ENCODE assay signal across 12 mouse cellular contexts in the genomic region with DNA sequence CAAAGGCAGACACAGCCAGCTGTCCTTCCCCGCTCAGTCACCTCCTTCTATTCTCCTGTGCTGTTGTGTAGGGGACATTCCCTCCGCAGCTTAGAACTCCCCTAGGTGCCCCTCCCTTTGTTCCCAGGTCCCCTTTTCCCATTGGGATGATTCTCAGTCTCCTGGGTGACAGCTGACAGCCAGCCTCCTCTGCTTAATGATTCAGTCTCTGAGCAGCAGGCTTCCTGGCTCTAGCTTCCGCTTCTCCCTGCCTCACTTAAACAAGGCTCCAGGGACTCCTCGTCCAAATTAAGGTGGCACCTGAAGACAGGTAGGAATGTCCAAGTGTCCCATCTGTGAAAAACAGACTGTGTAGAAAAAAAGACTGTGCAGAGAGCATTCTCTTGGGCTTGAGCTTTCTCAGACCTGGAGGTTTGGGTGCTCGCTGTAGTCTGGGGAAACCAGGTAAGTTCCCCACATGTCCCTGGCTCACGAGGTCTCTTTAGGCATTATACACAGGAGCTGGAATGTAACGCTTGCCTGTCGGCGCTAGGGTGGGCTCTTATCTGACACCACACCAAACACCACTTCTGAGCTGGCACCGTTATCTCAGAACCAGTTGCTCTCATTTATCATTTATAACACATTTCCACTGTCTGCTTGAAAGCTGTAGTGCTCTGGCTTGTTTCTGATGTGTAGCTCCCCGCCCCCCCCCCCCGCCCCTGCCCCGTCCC. TPM values are rescaled to one million over a fixed set of nuclear protein-coding genes. Genes with fewer than 3 reads are reported as not detected.
DNase-seq lines count a peak whose midpoint lies in the region; ATAC-seq and TF ChIP-seq lines count a peak whose summit lies in the region.
"Had no signal": no experiment of that assay in that cellular context is flagged by ENCODE, and none has a peak within 500 bp of the region (broad histone marks: within the 10 kb centered on the region; RNA-seq: fewer than 3 reads in every experiment).

No protein-coding gene starts in this region.

- H3K4me3 ChIP-seq in megakaryocyte, embryonic 14.5 days (replicated peaks) = peak overlapping the region; percentile 9
- H3K4me3 ChIP-seq in liver, embryonic 14.5 days (ENCODE audit: insufficient read depth in 1 of 2, low read depth in 2 of 2, low read length in 2 of 2) = no peak overlapping the region
- H3K4me3 ChIP-seq in neural tube, embryonic 15.5 days (replicated peaks) = no peak overlapping the region
- H3K4me3 ChIP-seq: limb, embryonic 13.5 days; myocyte had no signal

- H3K9me3 ChIP-seq in megakaryocyte, embryonic 14.5 days = peaks cover 30% of the 10 kb centered on the region
- no peaks in the 10 kb centered on the region for H3K9me3 ChIP-seq in liver, embryonic 14.5 days (ENCODE audit: control insufficient read depth, low read length)
- no peaks in the 10 kb centered on the region for H3K9me3 ChIP-seq in neural tube, embryonic 15.5 days (replicated peaks)
- H3K9me3 ChIP-seq: limb, embryonic 13.5 days had no signal

- 10% methylated on average over 13 of the region's 13 CpGs for WGBS in liver, embryonic 14.5 days (ENCODE audit: insufficient replicate concordance)
- WGBS in neural tube, embryonic 15.5 days = 48% methylated on average over 13 of the region's 13 CpGs

- peak overlapping the region; percentile 79 for H3K27ac ChIP-seq in liver, embryonic 14.5 days
- H3K27ac ChIP-seq in neural tube, embryonic 15.5 days (replicated peaks) = peak overlapping the region; percentile 56
- H3K27ac ChIP-seq: limb, embryonic 13.5 days had no signal

- peak overlapping the region; percentile 61 for H3K4me2 ChIP-seq in liver, embryonic 14.5 days (ENCODE audit: low read depth)
- H3K4me2 ChIP-seq in neural tube, embryonic 15.5 days = no peak overlapping the region
- H3K4me2 ChIP-seq: limb, embryonic 13.5 days had no signal

- peak overlapping the region; percentile 61 for H3K9ac ChIP-seq in liver, embryonic 14.5 days (replicated peaks)
- H3K9ac ChIP-seq in neural tube, embryonic 15.5 days (replicated peaks) = no peak overlapping the region
- H3K9ac ChIP-seq: limb, embryonic 13.5 days had no signal

- peak; percentile 76 to 86 (median 82) for DNase-seq in liver, embryonic 14.5 days (ENCODE audit: low read depth in 3 of 3, low spot score in 3 of 3)
- no peak for DNase-seq in right cerebral cortex, postnatal 14 days
- no peak for DNase-seq in urinary bladder, adult 2 months (ENCODE audit: low spot score)
- DNase-seq: adrenal gland, postnatal 14 days; kidney, adult 8-10 months had no signal

- TF ChIP-seq EP300 in liver, embryonic 14.5 days (IDR thresholded peaks at IDR 0.05; ENCODE audit: low read depth) = peak; percentile 93

- peaks cover 68% of the 10 kb centered on the region for H3K4me1 ChIP-seq in megakaryocyte, embryonic 14.5 days
- H3K4me1 ChIP-seq in liver, embryonic 14.5 days (replicated peaks; ENCODE audit: control insufficient read depth in 2 of 2, insufficient read depth in 2 of 2, low read length in 1 of 2) = peaks cover 22 to 48% of the 10 kb centered on the region in 2 experiments
- H3K4me1 ChIP-seq in neural tube, embryonic 15.5 days = peaks cover 45% of the 10 kb centered on the region

- H3K36me3 ChIP-seq in megakaryocyte, embryonic 14.5 days (replicated peaks; ENCODE audit: low read length) = peaks cover 57% of the 10 kb centered on the region
- no peaks in the 10 kb centered on the region for H3K36me3 ChIP-seq in liver, embryonic 14.5 days (replicated peaks; ENCODE audit: control insufficient read depth, insufficient read depth, low read depth)
- peaks cover 20% of the 10 kb centered on the region for H3K36me3 ChIP-seq in neural tube, embryonic 15.5 days

- no peak for ATAC-seq in megakaryocyte, adult 5-6 weeks (ENCODE audit: poor library complexity, severe bottlenecking)
- peak; percentile 86 for ATAC-seq in erythroid progenitor cell, adult 5-6 weeks (replicated peaks; ENCODE audit: low FRiP score, poor library complexity, severe bottlenecking)
- ATAC-seq in liver, embryonic 14.5 days (ENCODE audit: insufficient read depth) = peak; percentile 95
- peak; percentile 22; the same call in 1 of the 2 replicates for ATAC-seq in neural tube, embryonic 15.5 days (ENCODE audit: low FRiP score)

- peaks cover 4% of the 10 kb centered on the region for H3K27me3 ChIP-seq in megakaryocyte, embryonic 14.5 days (replicated peaks)
- H3K27me3 ChIP-seq in liver, embryonic 14.5 days (ENCODE audit: control insufficient read depth, insufficient read depth, low read length) = no peaks in the 10 kb centered on the region
- no peaks in the 10 kb centered on the region for H3K27me3 ChIP-seq in neural tube, embryonic 15.5 days (replicated peaks)

- TF ChIP-seq CTCF in liver, embryonic 14.5 days (IDR thresholded peaks at IDR 0.05; ENCODE audit: low read depth) = peak; percentile 55

RNA-seq across cellular contexts. Expression of a gene that starts 33.7 kb away (rescaled TPM):
- polyA plus RNA-seq in megakaryocyte, embryonic 14.5 days (2012; ENCODE audit: insufficient read depth, low replicate concordance) = 5.5 and 7.8 TPM in 2 replicates
- total RNA-seq in megakaryocyte, adult 5-6 weeks (2015) = 13.2 and 20.1 TPM in 2 replicates
- total RNA-seq in megakaryocyte, adult 5-6 weeks (2017) = 19.2 and 23.7 TPM in 2 replicates
- 6.5 and 6.7 TPM in 2 replicates for total RNA-seq in erythroid progenitor cell, adult 5-6 weeks (2015; ENCODE audit: low replicate concordance)
- total RNA-seq in erythroid progenitor cell, adult 5-6 weeks (2017; ENCODE audit: low replicate concordance) = 3.6 and 9.9 TPM in 2 replicates
- 1.6 and 2.3 TPM in 2 replicates for polyA plus RNA-seq in liver, embryonic 14.5 days (2012; rRNA removed)
- 6.1 and 6.4 TPM in 2 replicates for polyA plus RNA-seq in liver, embryonic 14.5 days (2014; fragmentation: Nextera tagmentation; extraction: Ambion mirVana)
- polyA plus RNA-seq in neural tube, embryonic 15.5 days (2015; fragmentation: Nextera tagmentation; extraction: Ambion mirVana) = 18.5 and 19.9 TPM in 2 replicates
- polyA plus RNA-seq in urinary bladder, adult 2 months (2012; rRNA removed) = 7.4 and 9.9 TPM in 2 replicates

RNA-seq across cellular contexts. Expression of a gene that starts 38.3 kb away (rescaled TPM):
- not detected in 2 replicates for polyA plus RNA-seq in megakaryocyte, embryonic 14.5 days (2012; ENCODE audit: insufficient read depth, low replicate concordance)
- not detected in 2 replicates for total RNA-seq in megakaryocyte, adult 5-6 weeks (2015)
- not detected in 2 replicates for total RNA-seq in megakaryocyte, adult 5-6 weeks (2017)
- not detected in 2 replicates for total RNA-seq in erythroid progenitor cell, adult 5-6 weeks (2015; ENCODE audit: low replicate concordance)
- total RNA-seq in erythroid progenitor cell, adult 5-6 weeks (2017; ENCODE audit: low replicate concordance) = not detected in 2 replicates
- polyA plus RNA-seq in liver, embryonic 14.5 days (2012; rRNA removed) = 10.1 and 16.8 TPM in 2 replicates
- 27.4 and 27.6 TPM in 2 replicates for polyA plus RNA-seq in liver, embryonic 14.5 days (2014; fragmentation: Nextera tagmentation; extraction: Ambion mirVana)
- polyA plus RNA-seq in neural tube, embryonic 15.5 days (2015; fragmentation: Nextera tagmentation; extraction: Ambion mirVana) = 3.2 and 32.6 TPM in 2 replicates
- not detected in 2 replicates for polyA plus RNA-seq in urinary bladder, adult 2 months (2012; rRNA removed)
- total RNA-seq: gastrocnemius, postnatal 4 days had no signal
- polyA plus RNA-seq: limb, embryonic 13.5 days; myocyte had no signal

RNA-seq across cellular contexts. Expression of a gene that starts 52.9 kb away (rescaled TPM):
- polyA plus RNA-seq in megakaryocyte, embryonic 14.5 days (2012; ENCODE audit: insufficient read depth, low replicate concordance) = not detected in 2 replicates
- not detected in 2 replicates for total RNA-seq in megakaryocyte, adult 5-6 weeks (2015)
- not detected in 2 replicates for total RNA-seq in megakaryocyte, adult 5-6 weeks (2017)
- total RNA-seq in erythroid progenitor cell, adult 5-6 weeks (2015; ENCODE audit: low replicate concordance) = not detected in 2 replicates
- total RNA-seq in erythroid progenitor cell, adult 5-6 weeks (2017; ENCODE audit: low replicate concordance) = not detected in 2 replicates
- not detected in 2 replicates for polyA plus RNA-seq in liver, embryonic 14.5 days (2012; rRNA removed)
- polyA plus RNA-seq in liver, embryonic 14.5 days (2014; fragmentation: Nextera tagmentation; extraction: Ambion mirVana) = not detected in 2 replicates
- not detected in 2 replicates for polyA plus RNA-seq in neural tube, embryonic 15.5 days (2015; fragmentation: Nextera tagmentation; extraction: Ambion mirVana)
- polyA plus RNA-seq in urinary bladder, adult 2 months (2012; rRNA removed) = 0.17 TPM in 1 of 2 replicates, not detected in the other
- total RNA-seq: adrenal gland, postnatal 14 days; gastrocnemius, postnatal 4 days had no signal
- polyA plus RNA-seq: limb, embryonic 13.5 days; myocyte had no signal

Comparison
In these comparisons a context has a peak if more than half of its experiments do, and no peak if none do; other contexts are left out.
1. DNase-seq: peak in liver, embryonic 14.5 days (3 of 3); none in right cerebral cortex, postnatal 14 days (single experiment) and urinary bladder, adult 2 months (single experiment).